Mouse (Mus musculus) ES-CJ7 (cell line): ENCODE measurements at regions not wholly inside any gene's neighbourhood (a gene's known extent, or its start where the extent isn't known, plus 50 kb on each side); places are given as distances from the start of the nearest gene placed in this dataset.

Experiments used
- DNase-seq: peaks from one replicate; pipeline ENCODE4 v3.0.0; 2011; ENCODE audit warnings: low read depth, low spot score

DNA sequence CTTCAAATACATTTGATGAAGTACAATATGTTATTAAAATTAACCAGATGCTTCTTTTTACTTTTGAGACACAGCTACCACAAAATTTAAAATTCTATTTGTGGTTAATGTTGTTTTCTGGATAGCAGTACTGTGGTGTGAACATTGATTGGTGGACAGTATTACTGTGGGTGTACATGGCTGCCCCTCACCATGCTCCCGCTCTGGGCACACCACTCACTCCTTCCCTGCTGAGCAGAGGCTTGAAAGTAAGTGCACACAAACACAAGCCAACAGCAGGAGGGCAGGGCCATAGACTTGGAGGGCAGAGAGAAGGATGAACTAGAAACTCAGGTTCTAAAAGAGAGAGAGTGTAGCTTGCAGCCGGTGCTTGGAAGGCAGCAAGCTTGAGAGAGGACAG lies 182.1 kb downstream of the Ifng start:
- DNase-seq = no peak

DNA sequence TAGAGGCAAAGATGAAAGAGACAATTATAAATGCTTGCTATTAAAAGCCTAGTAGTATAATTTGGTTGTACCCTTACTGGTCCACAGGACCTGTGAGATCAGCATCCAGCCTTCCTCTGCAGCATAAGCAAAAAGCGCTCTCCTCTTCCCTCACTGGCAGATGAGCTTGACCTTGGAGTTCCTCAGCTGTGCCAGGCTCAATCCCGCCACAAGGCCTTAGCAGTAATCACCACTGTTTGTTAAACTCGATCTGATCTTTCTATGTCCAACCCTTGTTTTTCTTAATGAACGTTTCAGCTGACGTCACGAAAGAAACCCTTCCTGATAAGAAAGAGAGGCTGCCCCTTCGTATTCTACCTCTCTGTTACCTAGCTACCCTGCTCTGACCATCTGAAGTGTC lies 183.5 kb downstream of the Ifng start:
- no peak for DNase-seq

DNA sequence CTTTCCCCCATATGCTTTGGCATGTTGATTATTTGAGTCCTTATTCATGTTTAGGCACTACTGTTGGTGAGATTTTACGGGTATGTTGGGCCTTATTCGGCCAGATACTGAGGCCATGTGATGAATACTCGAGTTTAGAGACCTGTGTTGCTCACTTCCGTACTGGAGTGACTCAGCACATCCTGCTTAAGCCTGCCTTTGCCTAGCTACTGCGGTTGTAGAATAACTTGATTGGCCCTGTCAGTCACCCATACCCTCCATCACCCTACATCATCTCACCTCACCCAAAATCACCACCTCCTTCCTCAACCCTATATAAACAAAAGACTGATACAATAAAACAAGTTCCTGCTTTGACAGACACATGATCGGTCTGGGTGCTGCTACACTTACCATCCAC lies 187.2 kb downstream of the Ifng start:
- no peak for DNase-seq

DNA sequence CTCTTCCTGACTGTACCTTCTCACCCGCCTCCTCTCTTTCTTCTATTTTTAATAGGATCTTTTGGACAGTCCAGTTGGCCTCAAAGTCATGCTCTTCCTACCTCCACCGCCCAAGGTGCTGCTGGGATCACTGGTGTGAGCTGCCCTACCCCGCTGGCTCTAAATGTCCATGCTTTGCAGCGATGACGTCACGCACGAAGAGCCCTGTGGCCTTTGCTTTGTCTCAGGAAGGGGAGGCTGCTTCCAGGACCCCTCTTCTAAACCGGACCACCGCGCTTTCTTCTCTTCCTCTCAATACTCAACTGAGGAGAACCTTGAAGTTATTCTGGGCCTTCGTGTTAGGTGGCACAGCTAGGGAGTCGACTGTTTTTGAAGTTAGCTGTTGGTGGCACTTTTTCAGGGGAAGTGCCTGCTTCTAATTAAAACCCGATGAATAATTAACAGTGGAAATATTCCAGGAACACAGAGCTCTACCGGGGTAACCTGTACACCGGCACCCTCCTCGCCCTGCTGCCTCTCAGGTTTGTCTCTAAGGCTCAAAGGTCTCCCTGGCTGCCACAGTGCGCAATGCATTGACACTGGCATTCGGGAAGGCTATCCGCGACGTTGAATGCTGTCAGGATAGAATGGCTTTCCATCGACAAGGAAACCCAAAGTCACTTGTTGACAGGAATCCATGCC lies 188.7 kb downstream of the Ifng start:
- no peak for DNase-seq

DNA sequence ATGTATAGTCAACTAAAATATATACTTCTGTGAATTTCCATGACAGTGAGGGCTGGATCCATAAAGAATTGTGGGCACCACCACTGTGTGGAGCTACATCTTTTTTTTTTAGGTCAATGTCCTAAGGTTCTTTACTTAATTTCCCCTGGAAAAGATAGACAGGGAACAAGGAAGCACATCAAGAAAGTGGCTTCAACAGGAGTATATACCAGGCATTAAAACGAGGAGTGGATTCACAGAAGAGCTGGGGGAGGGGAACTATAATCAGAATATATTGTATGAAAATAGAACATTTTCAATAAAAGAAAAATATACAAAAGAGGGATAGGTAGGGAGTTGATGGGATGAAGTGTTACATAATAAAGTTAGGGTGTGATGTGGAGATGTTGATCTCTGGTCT lies 190.9 kb downstream of the Ifng start:
- no peak for DNase-seq

DNA sequence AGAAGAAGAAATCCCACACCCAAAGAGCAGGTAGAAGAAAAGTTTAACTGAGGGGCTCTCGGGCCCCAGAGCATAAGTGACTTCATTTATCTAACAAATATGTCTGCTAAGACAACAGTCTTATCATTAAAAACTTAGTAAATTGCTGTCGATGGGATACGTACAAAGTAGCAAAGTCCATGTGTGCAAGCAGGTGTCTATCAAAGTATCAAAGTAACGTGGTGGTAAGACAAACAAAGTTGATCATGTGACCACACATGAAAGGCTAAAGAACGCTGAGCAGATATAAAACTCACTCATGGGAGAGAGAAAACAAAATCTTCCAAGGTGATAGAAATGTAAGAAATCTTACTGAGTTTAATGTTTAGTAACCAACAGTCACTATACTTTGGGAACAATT lies 191.3 kb downstream of the Ifng start:
- DNase-seq = no peak

DNA sequence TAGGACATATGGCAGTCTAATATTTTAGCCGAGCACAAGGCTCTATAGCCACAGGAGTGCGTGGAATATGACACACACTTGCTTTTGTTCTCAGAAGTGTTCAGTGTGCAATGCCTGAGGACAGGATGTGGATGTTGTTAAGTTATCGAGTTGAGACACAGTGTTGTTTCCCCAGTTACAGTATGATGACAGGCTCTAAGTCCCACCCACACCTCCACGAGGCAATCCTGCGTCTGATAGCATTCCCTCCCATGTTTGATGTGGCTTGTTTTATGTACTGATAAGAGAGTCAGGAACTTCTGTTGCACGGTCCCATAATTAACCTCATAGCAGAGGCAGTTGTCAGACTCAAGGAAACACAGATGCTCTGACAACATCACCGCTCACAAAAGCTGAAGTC lies 192.6 kb downstream of the Ifng start:
- no peak for DNase-seq

DNA sequence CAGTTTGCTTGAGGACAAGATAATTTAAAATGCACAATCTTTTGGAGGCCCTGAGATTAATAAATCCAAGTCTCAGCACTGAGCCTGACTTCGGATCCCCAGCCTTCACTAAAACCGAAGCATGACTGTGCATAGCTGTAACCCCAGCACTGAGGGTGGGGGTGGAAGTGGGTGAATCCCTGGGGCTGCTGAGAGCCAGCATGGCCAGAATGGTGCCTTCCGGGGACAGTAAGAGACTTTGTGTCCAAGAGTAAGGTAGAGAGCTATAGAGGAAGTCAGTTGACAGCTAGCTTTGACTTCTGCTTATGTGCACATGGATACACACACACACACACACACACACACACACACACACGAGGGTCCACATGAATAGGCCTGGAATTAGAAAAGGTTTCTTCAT lies 198.3 kb downstream of the Ifng start:
- no peak for DNase-seq

DNA sequence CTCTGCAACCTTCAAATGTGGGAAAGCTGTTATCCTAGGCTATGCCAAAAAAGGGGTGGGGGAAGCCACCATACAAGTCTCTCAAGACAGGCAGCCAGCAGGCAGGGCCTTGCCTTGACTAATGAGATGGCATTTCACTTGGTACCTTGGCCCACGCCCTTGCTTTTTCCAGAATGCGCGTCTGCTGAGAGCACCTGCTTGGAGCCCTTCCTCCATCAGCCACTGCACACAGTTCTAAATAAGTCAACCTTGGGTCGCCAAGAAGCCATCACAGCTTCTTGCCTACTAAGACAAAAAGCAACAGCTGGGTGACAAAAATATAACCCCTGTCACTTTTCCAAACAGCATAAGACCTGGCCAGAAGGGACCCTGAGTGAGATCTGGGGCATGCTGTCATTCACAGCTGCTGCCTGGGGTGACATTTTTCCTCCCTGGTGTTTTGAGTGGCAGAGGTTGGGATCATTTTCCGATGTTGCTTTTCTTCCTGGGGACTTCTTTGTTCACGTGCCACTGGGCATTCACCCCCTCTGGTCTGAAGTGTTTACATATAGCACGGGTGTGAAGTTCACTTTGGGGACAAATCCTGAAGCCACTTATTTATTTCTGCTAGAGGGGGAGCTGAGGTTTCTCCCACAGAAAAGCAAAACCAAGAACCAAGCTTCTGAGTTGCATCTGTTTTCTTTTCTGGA lies 199.4 kb downstream of the Ifng start:
- DNase-seq = no peak

DNA sequence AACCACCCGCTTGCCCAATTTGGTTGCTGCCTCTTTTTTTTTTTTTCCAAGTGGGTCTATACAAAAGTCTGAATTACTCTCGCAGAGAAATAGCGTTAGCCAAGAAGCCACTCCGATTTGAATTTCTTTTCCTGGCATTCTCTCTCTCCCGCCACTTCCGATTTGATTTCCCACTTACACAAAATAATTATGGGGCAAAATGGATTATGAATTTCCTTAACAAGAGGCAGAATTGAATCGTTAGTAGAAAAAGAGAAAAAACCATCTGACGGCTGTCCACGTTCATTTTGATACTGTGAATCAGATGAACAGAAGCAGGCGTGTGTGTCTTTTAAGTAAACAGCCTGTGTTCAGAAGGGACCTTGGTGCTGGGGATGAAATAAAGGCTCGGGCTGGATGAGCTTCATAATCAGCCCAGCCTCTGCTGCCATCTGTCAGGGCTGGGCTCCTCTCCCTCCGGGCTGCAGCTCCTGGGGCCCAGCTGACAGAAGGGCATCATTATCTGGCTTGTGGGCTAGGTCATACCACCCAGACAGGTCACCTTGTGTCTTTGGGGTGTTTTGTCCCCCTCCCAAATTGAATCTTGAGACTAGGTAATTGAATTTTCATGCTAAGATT lies 200.1 kb downstream of the Ifng start:
- no peak for DNase-seq

DNA sequence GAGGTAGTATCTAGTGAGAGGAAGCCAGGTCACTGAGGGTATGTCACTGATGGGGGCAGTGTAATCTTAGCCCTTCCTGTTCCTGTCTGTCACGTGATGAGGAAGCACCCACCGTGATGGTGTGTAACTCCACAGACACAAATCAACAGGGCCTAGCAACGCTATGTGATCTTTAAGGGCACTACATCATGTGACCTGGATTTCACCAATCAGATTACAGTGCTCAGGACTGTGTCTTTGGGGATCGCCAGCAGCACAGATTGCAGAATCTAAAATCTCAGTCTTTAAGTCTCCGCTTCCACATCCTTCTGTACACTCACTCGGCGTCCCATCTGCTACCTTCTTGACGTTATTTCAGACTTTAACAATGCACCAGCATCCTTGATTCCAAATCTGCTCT lies 202.8 kb downstream of the Ifng start:
- DNase-seq = no peak

DNA sequence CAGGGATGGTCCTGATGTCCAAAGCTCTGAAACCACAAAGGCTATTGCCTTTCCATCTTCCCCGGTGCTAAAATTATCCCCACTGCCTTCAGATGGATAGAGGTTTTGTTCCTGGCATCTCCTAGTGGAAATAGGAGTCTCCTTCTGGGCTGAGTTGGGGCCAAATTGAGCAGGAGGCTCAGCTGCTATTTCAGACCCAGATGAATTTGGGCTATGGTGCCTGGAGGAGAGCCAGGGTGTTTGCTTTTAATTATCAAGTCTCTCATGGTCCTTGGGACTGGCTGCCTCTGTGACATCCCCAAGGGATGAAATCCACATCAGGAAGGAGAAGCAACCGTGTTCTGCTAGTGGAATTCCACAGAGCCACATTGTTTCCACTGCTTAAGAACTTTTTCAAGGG lies 207.3 kb downstream of the Ifng start:
- no peak for DNase-seq

DNA sequence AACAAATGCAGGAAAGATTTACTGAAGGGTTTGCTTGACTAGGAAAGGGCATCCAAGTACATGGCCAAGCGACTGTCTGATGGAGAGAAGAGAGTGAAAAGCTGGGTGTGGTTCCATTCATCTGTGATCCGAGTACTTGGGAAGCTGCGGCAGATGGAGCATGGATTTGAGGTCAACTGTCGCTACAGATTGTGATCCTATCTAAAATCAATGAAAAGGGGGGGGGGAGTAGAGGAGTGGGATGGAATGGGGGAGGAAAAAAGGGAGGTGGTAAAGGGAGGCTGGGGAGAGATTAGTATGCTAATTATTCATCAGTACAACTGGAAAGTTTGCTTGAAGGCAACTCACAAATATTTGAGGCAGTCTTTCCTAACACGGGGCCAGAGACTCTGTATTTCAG lies 213.4 kb downstream of the Dyrk2 start:
- no peak for DNase-seq

DNA sequence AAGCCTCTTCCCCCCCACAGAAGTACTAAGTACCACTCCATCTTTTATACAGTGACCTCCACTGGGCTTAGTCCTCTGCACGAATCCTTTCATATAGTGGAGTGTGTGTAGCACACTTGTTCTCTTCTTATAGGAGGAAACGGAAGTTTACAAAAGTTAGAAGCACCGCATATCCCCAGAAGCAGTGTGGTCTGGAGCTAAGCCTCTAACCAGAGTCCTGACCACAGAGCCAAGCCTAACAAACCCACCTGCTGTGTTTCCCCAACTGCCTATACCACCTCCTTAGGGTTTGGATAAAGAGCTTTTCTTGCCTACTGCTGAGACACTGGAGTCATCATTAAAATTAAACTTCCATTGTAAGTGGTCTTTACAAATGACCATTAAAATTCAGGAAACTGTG lies 204.0 kb downstream of the Dyrk2 start:
- no peak for DNase-seq

DNA sequence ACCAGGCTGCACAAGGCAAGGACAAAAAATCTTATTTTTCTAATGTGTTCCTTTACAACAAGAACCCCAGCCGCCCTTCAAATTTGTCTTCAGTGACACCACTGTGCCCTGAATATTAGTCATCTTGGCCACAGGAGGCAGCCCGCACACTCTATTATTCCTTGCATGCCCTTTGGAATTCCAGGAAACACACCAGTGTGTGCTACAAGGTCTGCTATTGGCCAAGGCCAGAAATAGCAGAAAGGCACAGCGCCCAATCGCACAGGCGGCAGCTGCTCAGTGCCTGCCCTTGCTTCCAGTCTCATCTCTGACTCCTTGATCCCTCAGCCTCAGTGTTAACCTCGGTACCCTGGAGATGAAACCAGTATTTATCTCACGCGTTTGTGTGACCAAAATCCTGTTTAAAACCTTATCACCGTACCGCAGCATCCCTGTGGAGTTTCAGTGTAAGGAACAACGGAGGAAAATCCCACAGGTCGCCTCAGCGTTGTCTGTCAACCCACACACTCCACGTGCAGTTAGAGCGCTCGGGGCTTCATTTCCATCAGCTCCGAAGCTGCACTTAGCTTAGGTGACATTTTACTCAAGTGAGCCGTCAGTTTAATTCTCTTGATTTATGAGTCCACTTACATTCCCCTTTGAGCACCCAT lies 194.1 kb downstream of the Dyrk2 start:
- peak; percentile 25 for DNase-seq

DNA sequence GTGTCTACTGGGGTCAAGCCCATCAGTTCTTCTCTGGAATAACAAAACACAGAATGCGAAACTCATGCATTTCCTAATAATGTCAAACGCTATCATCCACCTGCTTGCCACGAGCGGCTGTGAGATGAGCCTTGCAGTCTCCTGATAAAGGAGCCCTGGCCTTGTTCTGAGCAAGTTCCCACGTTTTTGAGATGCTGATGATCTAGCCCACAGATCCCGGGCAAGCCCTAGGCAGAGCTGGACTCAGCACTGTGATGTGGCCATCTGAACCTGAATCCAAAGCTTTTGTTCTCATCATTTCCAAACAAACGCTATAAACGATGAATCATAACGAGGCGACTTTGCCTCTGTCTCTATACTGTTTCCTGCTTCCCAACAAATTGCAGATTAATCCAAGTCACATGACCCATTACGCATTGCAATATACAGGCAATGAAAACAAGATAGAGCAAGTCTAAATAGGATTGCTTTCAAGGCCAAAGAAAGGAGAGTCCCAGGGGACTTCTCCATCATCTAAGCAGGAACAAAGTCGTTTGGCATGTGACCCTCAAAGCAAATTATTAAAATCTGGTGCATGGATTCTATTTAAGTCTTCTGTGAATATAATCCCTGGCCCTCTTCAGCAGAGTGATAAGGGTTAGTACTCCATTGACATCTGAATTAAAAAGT lies 191.1 kb downstream of the Dyrk2 start:
- no peak for DNase-seq

DNA sequence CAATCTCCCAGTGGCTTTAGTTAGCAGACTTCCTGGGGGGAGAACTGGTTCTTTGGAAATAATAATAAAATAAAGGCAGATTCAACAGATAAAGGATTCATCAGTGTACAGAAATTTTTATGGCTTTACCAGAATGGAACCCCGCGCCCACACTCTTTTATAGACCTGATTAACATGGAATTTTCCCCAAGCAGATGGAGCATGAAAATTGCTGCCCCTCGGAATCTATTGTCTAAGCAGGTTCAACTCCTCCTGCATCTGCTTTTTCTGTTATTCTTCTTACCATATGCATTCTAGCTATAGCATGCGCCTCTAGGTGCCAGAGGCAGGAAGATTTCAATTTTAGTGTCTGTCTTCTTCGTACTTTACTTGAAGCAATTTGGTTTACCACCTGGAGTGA lies 190.5 kb downstream of the Dyrk2 start:
- DNase-seq = no peak

DNA sequence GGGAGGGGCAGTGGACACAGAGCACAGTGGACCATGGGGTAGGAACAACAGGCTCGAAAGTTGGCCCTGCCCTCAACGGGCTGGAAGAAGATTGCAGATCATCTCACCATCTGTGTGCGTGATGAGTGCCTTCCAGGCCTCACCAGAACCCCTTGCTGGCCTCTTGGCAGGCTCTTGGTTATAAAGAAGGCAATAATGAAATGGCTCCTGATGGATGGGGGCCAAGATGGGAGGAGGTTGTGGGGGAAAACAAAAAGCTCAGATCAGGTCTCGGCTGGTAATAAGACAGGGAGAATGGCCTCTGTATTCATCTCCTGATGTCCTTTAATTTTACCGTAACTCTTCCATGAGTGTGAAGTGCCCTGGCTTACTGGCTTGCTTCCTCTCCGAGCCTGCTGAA lies 189.1 kb downstream of the Dyrk2 start:
- no peak for DNase-seq

DNA sequence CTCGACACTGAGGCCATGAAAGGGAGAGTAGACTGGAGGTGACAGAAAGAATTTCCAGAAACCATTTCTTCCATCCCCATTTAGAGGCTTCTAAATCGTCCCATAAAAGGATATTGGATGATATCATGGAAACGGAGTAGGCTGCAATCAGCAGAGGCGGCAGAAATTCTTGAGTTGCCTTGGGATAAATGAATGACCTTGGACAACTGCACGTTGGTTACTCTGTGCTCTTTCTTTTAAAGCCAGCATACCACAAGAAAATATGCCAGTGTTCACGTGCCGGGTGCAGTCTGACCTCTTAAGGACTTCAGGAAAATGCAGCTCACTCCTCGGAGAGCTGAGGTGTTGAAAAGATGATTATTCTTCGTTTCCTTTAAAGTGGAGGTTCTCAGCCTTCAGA lies 186.7 kb downstream of the Dyrk2 start:
- no peak for DNase-seq

DNA sequence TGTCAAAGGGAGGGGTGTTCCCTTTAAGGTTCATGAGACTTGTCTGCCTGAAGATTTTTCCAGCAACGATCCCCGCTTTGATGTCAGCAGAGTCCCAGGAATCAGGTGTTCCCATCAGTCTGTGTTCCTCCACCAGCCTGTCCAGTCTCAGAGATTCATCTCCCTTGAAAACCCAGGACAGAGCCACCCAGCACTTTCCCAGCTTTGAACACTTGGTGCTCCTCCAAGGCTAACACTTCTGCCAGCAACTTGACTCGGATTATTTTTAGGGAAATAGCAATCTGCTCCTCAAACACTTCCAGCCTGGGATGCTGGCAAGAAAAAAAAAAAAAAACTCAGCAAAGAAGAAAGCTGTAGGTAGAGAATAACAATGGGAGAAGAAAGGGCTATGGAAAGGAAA lies 170.7 kb downstream of the Dyrk2 start:
- no peak for DNase-seq

DNA sequence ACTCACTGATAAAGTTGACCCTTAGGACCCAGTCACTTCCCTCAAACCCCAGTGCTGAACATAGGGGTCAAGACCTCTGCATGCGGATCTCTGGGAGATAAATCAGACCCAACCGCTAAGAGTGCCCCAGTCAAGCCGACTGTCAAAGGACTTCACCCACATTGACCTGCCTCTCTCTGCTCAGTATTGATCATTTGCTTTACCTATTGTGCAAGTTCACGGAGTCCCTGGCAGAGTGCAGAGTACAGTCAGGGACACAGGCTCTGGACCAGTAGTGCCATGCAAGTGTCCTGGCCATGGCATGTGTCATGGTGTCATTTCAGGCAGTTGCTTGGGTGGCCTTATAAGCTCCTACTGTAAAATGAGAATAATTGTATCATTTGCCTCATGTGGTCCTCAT lies 169.9 kb downstream of the Dyrk2 start:
- DNase-seq = no peak

DNA sequence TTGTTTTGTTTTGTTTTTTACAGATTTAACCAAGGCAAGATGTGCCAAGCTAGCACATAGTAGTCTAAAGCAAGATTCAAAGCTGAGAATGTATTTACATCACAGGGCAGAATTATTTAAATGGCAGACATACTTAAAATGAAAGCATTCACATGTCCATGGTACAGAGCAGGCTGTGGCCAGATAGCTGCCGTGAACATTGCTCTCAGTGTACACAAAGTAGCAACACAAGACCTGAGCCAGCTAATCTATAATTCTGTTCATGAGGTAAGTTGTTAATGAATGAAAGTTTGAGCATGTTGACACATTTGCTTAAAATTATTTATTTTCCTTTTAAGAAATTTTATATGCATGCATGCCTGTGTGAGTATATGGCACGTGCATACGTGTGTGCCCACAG lies 164.0 kb downstream of the Dyrk2 start:
- DNase-seq = no peak
